Mouse (Mus musculus): ENCODE measurements around the gene Ccdc60.
"Not testable (repeated sequence)": the region's sequence is repeated elsewhere in the genome, so short reads cannot be mapped to it uniquely, and the experiment has no call there.

The Ccdc60 gene

GRCm38 (mm10) chr5:116288849-116289570, at the start of gene Ccdc60:
Gene Ccdc60, minus strand, starts transcription at chr5:116288985.
- DNase-seq, result no peak

DNA sequence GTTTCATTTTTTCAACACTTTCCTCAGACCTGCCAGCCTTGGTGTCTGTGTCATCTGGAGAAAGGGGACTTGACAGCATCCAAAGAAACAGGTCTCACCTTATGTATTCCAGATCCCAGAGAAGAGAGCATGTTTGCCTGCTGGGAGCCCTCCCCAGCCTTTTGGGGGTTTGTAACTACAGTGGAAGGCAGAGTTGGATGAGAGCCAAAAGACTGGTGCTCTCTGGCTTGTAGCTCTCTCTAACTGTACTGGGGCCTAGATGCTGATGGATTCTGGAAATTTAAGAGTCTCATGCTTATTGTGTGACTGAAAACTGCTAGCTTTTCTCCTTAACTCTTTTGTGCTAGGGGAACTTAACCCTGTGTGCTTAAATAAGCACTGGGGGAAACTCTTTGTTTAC, 47.4 kb upstream of the Ccdc60 start:
- no peak for DNase-seq

- DNase-seq, result no peak
Observed at GRCm38 (mm10) chr5:116328911-116329310, 40.1 kb upstream of the Ccdc60 start.

DNA sequence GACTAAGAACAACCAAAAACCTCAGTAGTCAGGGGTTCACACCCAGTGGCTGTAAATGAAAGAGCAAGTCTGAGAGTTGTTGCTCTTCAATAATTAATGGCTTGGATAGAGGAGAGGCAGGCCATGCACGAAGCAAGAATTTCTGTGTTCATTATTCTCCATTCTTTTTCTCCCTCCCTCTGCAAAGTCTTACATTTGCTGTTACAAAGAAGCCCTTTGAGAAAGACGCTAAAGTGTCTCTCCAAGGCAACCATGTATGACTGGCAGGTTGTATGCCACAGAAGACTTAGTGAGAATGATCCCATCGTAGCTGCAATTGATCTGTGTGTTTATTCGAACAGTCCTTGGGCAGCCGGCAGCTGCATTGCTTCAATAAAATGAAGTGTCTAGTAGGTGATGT, 34.6 kb upstream of the Ccdc60 start:
- no peak for DNase-seq

DNA sequence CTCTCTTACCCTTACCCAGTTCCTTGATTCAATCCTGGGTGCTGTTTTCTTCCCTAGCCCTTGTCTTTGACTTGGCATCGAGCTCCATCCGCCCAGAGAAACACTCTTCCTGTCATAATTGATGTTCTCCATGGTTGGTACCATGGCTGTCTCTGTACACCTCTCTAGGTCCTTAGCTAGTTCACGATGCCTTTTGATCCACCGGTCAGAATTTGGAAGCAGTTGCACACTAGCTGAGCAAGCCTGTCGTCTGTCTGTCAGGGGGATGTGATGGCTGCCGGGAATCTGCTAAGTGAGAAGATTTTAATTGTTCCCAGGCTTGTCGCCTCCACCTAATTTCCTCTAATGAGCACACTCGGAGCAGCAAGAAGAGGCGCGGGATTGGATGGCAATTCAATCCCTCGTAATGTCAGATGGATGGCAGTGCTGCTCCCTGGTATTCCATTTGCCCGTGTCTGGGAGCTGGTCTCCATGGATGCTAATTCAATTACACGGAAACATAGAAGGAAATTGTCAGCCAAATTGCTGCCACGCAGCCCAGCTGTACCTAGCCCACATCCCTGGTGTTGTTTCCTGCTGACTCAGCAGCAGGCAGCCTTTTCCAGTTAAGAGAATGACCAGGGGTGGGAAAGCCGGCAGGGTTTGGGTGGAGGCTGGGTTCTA, 33.7 kb upstream of the Ccdc60 start:
- no peak for DNase-seq

DNA sequence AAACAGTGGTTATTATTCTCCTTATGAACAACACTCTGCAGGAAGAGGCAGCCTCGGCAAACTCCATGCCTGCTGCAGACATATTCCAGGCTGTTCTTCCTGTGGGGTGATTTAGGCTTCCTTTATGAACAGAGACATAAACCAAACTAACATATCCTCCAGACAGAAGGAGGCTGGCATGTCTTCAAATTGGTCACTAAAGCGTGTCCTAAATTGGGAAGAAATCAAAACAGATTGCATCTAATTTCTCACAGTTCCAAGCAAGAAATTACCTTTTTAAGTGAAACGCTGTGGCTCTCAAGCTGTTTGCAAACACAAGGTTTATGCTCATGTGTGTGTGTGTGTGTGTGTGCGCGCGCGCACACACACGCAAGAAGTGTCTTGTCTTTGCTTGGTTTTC, 24.9 kb upstream of the Ccdc60 start:
- no peak for DNase-seq

DNA sequence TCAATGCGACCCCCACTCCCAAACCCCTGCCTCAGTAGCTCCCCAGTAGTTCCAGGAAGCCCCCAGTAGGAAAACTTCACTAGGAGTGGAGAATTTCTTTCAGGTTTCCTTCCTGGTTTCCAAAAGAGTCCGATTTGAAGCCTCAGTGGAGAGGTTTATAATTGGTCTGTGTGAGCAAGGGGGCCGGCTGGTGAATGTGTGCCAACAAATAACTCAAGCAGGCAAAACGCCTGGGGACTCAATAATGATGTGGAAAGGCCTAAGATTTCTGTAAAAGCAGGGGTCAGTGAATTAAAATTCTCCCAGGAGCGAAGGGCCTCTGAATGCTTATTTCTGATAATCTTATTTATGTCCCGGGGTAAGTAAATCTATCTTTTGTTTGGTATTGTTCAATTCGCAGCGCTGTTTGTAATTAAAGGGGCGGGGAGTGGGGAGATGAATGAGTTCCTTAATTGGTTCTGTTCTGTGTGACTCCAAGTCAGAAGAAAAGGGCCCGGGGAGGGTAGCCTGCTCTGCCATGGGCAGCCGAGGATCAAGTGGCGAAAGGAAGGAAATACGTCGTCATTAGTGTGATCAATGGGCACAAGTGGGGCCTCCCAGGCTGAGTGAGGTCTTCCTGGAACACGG, 23.4 kb upstream of the Ccdc60 start:
- no peak for DNase-seq

GRCm38 (mm10) chr5:116311636-116312035, 22.9 kb upstream of the Ccdc60 start:
- DNase-seq, result no peak

DNA sequence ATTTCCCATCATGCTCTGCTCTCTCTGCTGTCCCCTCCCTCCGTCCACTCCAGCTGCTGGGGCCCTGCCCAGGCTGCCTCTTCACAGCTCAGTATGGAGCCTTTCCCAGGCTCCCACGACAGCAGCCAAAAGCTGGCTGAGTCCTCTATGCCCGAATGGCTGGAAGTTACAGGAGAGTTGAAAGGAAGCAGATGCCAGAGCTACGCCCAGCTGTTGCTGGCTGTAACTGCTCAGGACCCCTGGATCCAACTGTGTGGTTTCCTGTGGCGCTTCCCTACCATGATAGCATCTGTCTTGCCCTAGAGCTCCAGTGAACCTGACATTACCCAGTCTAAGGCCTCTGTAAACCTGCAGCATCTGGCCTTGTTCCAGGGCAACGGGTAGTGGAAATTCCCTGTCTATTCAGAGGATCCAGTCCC, 20.6 kb upstream of the Ccdc60 start:
- DNase-seq, result no peak

GRCm38 (mm10) chr5:116305557-116305956, 16.8 kb upstream of the Ccdc60 start:
- no peak for DNase-seq

- not testable (repeated sequence) for DNase-seq
Observed at GRCm38 (mm10) chr5:116305146-116305545, 16.4 kb upstream of the Ccdc60 start.

- DNase-seq, result no peak
Observed at GRCm38 (mm10) chr5:116300984-116301383, 12.2 kb upstream of the Ccdc60 start.

DNA sequence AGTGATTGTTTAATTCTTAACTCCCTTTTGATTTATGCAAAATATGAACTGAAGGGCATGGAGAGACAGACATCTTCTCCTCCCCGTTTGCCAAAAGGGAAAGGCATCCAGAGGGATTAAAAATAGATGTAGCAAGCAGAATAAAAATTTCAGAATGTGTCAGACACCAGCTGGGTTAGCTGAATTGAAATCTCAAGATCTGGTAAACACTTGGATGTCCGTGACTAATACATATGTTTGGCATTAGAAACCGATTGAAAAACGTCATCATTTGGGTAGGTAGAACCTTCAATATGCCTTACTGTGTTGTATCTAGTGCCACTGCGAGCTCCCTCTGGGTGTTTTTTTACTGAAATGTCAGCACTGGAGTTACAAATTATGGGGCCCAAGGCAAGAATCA, 4.7 kb upstream of the Ccdc60 start:
- DNase-seq, result no peak

DNA sequence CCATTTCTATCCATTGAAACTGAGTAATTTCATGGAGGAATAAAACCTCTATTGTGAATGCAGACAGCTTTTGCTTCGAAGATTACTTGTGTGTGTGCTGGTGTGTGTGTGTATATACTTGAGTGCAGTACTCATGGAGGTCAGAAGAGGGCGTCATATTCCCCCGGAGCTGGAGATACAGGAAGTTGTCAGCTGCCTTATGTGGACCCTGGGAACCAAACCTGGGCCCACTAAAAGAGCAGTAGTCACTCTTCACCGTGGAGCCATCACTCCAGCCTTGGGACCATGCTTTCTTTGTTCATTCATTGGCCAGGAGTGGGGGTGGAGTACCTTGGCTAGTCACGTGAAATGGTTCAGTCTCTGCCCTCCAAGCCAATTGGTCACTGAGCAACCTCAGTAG, 1.8 kb upstream of the Ccdc60 start:
- DNase-seq, result no peak

DNA sequence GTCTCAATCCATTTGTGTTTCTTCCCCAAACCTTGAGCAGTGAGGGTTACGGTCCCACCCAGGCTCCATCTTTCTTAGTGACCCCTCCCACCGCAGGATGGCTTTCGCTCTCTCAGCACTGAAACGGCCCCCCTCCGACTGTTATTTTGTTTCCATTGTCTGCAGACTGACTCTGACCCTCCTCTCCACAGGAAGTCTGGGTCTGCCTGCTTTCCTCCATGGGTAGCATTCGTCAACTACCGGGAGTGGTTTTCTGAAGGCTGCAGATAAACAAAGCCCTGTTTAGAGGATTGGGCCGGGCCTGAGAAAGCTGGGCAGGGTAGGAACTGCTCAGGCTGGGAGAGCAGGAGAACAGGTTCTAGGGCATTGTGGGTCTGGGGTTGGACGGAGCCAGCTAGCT, 1.1 kb upstream of the Ccdc60 start:
- DNase-seq, result no peak

DNA sequence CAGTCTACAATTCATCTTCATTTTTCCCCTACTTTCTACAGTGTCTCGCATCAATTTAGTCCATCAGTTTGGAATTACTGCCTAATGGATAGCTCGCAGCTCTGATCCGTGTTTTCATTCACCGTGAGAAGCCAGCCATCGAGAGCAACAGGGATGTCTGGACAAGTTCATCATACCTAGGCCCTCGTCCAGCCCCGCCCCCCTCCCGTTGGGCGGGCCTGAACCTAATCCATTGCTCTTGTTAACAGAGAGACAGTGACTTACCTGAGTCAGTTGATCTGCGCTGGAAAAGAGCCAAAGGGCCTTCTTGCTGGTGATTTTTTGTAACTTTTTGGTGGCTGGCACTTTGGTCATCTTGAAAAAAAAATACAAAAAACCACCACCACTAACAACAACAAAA, 602 bp downstream of the Ccdc60 start:
- no peak for DNase-seq

- no peak for DNase-seq
Observed at GRCm38 (mm10) chr5:116285532-116286176, 3.1 kb downstream of the Ccdc60 start.

- no peak for DNase-seq
Observed at GRCm38 (mm10) chr5:116280518-116280917, 8.3 kb downstream of the Ccdc60 start.

DNA sequence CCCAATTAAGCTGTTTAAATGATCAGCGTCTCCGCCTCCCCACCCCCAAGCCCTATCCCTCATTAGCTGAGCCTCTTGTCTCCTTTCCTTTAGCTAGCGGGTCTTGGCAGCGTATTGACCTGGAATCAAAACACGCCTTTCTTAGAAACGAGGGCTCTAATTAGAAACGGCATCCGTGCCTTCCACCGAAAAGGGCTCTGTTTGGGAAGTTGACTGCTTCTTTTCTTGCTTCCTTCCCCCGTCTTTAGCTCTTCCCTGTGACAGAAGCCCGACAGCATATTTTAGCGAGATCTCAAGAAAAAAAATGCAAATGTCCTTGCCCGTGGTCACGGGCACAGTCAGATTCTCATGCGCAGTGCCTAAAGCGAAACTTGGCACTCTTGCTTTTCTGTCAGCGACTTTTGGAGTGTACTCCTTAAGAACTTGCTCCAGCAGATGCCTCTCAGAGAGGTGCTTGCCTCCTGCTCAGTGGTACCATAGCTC, 10.3 kb downstream of the Ccdc60 start:
- DNase-seq, result no peak

DNA sequence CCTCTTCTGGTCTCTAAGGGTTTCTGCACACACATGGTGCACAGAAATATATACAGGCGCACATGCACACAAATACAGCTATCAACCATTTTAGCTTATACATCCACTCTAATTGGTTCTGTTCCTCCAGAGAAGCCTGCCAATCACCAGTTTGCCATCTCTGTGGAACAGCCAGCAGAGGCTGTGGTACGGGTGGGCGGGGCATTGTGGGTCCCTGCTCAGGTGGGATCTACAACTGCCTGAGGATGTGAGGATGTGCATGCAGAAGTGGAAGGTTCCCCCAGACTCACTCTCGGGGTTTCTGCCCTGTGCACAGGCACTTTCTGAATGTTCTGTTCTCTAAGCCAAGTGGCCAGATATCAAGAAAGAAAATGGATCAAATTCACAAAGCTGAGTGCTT, 10.8 kb downstream of the Ccdc60 start:
- no peak for DNase-seq

DNA sequence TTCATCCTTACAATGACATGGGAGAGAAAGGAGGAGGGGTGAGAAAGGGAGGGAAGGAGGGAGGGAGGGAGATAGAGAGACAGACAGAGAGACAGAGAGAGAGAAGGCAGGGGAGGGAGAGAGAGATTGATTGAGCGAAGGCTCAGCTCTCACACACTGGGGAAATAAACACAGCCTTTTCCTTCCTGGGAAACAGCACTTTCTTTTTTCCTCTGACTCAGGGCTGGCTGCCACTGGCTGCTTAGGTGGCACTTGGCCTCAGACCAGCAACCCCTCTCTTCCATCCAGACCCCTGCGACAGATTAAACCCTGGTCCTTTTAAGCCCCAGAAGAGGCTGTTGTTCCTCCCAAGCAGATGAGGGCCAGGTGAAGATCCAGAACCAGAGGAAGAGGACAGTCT, 14.0 kb downstream of the Ccdc60 start:
- DNase-seq, result no peak

DNA sequence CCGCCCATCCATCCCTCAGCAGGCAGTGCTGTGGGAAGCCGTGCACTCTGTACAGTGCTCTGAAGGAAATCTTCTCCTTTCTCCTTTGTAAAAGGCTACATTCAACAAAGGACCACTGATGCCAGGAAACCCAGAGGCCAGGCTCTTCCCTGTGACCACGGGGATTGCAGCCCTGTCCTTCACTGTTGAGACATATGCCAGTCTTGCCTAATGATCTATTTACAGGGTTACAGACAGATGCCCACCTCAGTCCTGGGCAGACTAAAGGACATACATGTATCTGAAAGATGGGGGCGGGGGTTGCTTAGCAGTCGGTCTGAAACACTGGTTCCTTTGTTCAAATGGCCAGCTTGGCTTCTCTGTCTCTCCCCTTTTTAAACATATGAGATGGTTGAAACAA, 14.4 kb downstream of the Ccdc60 start:
- no peak for DNase-seq

DNA sequence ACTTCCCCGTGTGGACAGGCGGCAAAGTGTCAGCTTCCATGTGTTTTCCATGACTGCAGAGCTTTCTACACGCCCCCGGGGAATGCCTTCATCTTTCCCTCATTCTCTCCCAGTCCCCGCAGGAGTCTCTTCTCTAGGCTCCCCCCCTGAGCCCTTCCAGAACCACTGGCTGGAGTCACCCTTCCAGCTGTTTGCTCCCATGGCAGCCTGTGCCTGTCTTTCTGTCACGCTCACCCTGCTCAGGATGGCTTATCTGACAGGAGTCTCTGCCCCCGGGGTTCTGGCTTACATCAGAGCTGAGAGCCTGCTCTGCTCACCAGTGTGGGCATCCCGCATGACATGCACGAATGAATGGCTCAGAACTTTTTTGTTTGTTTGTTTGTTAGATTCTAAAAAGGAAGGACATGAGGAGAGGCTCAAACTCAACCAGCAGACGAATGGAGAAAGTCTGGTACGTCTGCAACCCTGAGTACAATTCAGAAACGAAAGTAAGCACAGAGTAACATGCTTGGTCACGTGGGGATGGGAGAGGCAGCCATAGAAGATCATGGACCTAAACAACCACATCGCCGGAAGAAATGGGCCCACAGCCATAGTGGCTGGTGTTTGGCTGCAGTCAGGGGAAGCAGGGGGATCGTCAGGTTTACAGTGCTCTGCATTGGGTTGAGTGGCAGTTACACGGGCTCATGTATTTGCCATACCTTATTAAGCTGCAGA, 17.1 kb downstream of the Ccdc60 start:
- DNase-seq, result no peak

Data from cerebellum, adult 11 months (tissue).